Mouse (Mus musculus) gastrocnemius, postnatal 25 days (tissue): ENCODE data around the gene Gfra1. TPM values are rescaled to one million over a fixed set of nuclear protein-coding genes. Genes with fewer than 3 reads are reported as not detected.

Source experiments
- DNase-seq: peaks from one replicate; pipeline ENCODE4 v3.0.0; 2022
- long read RNA-seq, 2 experiments: library from polyadenylated mRNA; stranded (forward); transcript quantifications; one replicate each; pipeline ENCODE4 v2.0.0; 2021
- total RNA-seq, 2 experiments: library from RNA; stranded (reverse); gene quantifications; 1 replicate in 1 of 2; 2 replicates in 1 of 2; pipeline ENCODE4 v1.2.3; 2021

Gfra1 gene
- total RNA-seq: 1 to 10 TPM; 2.1 to 3.2 TPM
- long read RNA-seq, experiment 1: 0 reads
- long read RNA-seq, experiment 2, partial matches to known transcripts: 0 of 1 reads
- long read RNA-seq, experiment 2, other reads (novel, unspliced or antisense): 1 of 1 reads

DNA sequence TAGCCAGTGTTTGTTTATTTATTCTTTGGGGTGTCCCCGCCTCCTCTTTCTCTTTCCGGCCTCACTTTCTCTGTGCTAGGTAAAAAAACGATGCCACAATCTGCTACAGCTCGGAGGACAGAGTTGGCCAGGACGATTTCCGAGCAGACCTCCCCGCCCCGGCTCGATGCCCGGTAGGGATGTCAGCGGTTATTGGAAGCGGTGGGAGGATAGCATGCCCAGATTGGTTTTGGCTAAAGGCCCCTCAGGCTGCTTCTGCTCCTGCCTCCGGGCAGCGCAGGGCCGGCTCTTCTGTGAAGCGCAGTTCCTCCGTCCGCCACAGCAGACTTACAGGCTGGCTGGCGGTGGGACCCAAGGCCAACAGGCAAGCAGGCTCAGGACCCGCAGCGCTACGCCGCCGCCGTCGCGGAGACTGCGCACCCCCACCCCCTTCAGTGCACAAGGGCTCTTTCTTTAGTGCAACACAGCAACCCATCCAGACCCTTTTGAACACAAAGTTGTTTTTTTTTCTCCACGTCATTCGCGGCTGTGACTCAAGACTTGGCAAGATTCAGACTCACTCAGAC is at the start of gene Gfra1:
Gfra1 (minus strand) TSS at position 414 of the 566 bp plus-strand sequence.
- DNase-seq: peak; percentile 38

DNA sequence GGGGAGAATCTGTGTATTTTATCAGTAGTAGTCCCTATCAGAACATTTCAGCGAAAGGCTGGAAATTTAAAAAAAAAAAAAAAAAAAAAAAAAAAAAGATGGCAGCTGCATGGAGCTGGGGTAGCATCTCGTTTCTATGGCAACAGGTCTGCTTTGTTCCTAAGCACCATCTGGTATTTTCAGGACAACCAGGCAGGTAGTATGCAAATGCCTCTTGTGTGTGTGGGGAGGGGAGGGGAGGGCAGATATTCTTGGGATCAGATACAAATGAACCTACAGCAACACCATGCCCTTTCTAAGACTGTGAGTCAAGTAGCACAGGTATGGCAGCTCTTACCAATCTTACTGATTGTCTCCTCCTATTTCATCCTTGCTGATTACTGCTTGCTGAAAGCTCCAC is 44.3 kb upstream of the Gfra1 start:
- DNase-seq: no peak

DNA sequence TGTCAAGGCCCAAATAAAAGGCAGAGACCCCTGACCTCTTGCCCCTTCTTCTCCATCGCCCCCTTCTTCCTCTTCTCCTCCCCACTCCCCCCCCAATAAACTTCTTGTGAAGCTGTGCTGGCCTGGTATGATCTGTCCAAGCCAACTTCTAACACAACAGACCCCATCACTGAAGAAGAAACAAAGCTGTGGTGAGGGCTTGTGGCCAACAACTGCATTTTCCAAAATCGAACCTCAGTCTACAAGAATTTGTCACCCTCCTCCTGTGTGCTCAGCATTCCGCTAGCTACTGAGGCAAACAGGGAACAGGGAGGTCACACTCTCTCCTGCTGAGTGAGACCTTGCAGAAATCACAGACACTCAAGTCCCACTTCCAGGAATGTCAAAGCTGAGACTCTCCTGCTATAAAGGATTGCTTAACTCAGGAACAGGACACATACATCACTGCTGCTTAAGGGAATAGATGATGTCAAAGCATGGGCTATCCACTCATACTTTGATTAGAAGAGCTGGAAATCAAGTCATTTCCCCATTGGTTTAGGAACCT is 43.8 kb upstream of the Gfra1 start:
- no peak for DNase-seq

DNA sequence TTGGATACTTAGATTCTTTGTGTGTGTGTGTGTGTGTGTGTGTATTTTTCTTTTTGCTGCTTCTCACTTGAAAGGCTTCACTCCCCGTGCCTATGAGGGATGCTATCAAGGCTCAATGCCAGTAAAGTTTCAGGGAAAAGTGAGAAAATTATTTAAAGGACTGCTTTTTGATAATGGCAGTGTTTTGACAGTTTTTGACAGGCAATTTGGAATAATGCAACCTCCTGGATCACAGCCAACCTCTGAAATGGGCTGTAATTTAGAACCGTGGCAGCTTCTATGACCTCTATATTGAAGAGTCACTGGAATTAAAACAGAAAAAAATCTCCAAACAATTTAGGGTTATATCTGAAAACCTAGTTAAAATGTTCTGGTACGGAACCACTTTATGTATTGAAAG is 41.4 kb upstream of the Gfra1 start:
- no peak for DNase-seq

DNA sequence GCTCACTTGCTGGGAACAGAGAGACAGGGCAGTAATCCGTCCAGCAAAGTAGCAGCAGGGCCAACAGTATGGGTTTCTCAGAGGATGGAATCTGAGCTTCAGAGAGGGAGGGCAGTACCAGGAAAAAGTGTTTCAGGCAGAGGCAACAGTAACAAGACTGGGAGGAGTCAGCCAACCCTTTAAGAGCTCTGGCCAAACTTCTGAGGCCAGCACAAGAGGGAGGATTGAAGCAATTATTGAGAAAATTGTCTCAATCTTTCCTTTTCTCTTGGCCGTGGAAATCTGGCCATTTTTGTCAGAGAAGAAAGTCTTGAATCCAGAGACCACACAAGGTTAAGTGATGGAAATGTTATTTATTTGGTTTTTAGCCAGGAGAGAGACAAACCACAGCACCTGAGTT is 31.0 kb upstream of the Gfra1 start:
- DNase-seq: no peak

DNA sequence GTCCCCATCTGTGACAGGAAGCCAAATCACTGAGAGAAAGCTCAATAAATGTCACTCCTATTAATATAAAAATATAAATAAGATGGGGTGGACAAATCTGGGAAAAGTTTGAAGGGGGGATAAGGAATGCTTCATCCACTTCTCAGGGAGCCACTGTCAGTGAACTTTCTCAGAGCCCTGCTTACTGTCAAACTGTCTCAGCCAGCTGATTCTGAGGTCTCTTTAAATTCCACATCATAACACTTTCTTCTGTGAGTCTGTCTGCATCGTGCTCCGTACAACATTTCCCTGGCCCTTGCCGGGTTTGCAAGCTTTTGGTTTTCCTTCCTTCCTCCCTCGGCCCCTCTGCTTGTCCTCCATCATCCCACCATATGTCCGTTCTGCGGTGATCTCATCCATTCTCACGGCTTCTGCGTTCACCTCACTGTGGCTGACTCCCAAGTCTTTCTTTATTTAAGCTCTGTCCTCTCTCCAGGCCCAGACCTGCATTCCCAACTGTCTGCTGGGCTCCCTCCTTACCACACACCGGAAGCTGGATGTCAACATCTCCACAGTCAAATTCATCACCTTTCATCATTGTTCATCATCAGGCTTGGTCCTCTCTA is 26.8 kb upstream of the Gfra1 start:
- DNase-seq: no peak

DNA sequence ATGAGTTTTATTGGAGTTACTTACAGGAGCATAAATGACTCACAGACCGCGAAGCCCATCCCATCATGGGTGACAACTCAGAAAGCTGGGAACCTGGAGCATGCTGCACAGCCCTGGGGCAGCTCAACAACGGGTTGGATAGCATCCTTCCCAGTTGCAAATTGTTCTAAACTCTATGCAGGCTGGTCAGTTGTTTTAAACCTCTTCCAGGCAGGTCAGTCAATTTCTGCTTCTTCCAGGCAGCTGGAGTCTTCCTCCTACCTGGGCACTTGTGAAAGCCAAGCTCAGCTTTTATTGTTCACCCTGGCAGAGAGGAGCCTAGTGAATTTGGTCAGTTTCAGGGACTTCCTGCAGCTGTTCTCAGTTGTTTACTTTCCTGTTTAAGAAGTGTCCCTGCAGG is 18.5 kb upstream of the Gfra1 start:
- DNase-seq: no peak

DNA sequence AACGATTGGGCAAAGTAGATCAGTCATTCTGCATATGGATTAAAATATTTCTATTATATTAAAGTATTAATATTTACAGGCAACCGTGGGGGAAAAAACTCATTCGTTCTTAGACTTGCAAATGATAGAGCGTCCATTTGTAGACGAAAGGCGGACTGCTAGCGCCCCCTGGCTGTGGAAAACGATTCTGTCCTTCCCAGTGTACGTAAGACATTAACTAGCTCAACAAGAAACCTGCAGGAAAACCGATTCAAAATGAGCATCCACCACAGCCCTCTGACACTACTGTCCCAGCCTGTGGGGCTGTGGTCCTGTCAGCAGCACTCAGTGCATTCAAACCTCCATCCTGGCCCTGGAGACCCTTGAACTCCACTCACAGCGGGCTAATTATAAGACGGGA is 13.7 kb upstream of the Gfra1 start:
- DNase-seq: peak; percentile 55

DNA sequence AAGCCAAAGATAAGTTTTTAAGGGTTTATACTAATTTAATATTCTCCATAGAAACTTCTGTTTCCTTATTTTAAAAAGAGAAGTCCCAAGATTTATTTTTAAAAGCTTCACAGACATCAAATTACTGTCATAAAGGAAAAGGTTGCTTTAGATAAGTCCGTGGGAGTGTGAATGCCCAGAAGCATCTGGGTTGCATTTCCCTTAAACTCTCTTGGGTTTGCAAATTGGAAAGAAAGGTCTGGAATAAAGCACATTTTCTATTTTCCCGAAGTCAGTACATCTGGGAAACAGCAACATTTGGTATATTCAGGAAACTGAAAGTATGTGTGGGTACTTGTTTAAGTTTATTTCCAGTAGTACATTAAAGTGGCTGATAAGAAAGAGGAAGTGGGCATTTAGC is 12.6 kb upstream of the Gfra1 start:
- DNase-seq: no peak

DNA sequence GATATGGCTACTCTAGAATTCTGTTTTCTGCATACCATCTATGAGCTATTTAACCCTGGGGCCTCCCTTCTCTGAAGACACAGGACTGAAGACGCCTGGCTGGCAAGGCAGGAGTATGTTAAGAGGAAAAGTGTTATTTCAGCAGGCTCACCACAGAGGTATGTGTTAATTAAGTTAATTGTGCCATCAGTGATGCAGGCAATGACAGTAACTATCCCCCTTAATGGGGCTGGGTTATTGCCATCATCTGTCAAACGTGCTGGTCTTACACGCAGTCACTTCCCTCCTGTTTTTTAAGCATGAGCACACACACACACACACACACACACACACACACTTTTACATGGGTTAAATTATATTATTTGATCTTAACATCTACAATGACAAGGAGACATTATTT is 8.0 kb upstream of the Gfra1 start:
- no peak for DNase-seq

DNA sequence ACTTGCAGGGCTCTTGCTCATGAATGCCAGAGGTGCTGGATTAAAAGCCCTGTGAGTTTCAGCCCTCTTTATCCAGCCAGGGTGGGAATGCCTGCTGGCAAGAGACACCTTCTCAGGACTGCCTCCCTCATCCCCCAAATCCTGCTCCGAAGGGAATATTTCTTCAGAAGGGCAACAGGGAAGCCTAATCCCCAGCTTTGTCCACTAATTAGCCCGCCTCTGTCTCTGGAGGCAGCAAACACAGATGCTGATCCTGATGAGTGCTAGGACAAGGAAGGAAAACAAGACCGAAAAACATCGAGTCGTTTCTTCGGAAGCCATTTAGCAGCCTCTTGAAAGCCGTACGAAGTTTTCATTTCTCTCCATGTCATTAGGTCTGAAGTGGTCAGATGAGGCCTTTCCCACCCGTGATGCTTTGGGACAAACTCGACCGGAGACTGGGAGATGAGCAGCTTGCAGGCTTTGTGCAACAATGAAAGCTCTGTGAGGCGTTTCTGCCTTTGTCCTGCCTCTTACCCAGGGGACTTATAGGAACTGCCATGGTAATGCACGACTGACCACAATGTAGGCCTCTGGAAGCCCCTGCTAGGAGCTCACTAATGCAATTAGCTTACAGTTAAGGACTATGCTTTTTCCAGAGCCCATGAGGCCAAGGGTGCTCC is 4.8 kb upstream of the Gfra1 start:
- no peak for DNase-seq

DNA sequence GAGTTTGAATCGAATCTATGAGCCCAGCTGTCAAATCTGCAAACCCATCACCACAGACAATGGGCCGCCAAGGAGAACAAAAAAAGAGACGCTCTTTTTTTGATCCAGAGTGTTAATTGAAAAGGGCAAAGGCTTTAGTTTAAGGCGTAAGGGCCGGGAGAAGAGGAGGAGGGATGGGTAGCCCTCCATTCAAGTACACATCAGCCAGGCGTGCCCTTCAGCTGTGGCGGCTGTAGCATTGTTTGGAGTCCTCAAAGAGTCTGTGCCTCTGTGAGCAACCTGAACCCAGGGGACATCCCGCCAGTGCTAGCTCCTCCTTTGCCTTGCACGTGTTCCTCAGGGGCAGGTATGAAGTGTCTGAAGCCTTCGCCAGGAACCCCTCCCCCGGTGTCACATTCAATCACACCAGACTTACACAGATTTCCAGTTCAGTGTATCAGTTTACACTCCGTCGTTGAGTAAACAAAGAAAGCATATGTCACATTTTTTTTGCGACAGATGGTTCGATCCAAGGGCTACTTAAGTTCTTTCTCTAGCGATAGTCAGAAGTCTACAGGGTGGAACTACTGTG is 867 bp upstream of the Gfra1 start:
- no peak for DNase-seq

DNA sequence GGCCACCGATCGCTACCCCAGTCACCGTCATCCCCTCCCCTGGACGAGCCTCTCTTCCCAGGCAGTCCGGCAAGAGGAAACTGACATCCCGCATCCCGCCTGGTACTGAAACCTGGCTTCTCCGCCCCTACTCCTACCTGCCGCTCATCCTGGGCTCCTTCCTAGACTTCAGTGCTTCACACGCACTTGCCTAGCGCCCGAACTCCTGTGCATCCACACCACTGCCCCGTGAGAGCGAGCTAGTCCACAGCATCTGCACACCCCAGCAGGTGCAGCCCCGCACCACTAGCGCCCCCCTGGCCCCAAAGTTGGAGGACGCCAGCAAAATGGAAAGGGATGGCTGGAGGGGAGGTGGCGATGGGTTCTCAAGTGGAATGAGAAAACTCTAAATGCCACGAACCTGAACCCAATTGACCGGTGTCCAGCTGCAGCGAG is 631 bp downstream of the Gfra1 start:
- DNase-seq: peak; percentile 16

DNA sequence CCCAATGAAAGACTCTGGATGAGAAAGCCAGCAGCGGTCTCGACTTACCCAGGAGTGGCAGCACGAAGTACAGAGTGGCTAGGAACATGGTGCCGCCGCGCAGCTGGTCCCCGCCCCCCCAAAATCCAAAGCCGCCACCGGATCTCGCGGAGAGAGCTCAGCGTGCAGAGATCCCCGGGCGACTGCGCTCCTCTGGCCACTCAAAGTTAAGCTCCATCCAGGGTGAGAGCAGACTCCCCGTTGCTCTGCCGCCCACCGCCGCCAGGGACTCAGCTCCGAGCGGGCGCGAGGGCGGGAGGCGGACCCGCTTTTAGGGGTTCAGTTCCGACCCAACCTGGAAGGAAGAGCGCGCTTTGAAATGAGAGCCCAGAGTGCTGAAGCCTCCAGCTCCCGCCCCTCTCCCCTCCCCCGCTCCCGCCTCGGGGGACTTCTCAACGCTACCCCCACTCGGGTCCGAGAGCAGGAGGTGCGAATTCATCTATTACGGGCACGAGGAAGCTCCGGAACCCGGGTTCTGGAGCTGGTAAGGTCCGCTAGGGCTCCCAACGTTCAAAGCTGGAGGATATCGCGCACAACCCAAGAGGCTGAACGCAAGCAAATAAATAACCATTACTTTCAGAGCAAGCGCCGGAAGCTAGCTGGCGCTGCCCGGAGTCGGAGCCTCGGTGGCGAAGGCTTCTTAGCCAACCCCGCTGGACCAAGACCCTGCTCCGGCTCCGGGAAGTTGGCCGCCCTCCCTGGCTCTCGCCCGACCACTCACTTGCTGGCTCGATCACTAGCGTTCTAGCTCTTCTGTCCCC is 1.2 kb downstream of the Gfra1 start:
- DNase-seq: peak; percentile 28

DNA sequence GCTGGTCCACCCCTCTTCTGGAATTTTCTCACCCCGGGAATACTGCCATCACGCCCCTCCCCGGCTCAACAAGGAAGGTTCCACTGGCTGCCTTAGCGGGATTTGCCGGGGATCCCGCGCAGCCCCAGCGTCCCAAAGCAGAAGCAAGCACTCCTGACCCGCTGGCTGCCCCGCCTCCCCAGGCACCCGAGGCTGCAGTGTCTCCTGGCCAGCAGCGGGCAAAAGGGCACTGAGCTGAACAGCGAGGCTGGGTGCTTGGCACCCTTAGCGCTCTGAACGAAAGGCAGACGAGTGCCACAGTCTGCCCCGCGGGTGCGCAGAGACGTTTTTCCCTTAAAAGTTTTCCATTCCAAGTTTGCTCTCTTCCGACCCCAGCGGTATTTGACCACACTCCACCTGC is 2.1 kb downstream of the Gfra1 start:
- peak; percentile 24 for DNase-seq

DNA sequence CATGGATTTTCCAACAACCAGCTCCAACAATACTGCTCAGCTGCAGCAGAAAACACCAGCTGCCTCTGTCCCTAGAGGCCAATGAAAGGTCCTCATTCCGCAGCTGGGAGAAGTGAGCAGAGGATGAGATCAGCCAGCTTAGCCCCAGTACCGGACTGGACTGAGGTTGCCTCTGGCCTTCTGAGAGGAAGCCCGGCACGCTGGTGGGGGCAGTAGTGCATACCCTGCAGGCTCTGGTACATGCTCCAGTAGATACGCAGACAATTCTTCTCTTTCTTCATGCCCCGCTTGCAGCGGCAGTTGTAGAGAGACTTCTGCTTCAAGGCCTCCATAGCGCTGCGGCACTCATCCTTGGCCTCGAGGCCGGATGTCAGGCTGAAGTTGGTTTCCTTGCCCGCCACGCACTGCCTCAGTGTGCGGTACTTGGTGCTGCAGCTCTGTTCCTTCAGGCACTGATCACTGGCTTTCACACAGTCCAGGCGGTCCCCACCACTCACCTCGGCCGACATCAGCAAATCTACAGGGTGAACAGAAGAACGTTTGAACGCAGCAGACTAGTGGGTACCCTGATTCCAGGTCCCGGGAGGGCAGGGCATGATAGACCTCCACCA is 2.7 kb downstream of the Gfra1 start:
- peak; percentile 38 for DNase-seq

DNA sequence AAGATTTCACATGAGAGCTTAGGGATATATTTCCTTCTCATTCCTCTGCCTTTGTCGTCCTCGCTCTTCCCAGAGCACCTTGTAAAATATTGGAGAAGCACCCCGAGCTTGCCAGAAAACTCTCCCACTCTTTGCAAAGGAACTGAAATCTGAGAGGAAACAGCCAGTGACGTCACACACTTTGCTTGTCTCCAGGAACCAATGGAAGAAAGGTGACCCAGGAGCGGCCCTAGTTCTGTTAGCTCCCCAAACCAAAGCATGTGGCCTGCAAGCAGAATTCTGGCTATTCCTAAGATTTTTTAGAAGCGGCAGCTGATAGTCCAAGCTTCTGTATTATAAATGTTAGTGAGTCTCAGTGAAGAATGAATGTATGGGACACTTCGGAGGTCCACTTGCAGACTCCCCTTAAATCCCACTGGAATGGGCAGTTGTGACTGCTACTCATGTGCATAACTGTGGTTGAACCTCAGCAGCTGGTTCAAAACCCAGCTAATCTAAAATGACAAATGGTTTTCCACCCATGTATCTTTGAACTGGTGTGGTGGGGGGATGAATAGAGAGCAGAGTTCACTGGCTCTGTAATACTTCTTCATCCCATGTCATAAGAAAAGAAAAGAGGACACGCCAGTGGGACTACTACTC is 3.4 kb downstream of the Gfra1 start:
- DNase-seq: no peak

DNA sequence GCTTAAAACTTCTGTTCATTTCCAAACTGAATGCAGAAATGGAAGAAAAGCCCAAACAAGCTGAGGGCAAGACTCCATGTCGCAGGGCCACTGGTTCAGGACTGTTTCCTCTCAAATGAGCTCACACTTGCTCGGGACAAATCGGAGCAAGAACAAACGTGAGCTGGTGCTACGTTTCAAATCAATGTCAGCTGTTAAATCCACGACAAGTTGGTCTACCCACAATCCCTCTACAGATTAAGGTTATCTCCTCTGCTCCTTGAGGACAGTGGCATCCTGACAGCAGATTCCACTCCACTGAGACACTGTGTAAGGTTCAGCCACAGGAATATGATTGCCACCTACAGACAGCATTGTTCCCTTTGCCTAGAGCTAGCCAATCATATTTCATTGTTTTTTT is 4.4 kb downstream of the Gfra1 start:
- no peak for DNase-seq

DNA sequence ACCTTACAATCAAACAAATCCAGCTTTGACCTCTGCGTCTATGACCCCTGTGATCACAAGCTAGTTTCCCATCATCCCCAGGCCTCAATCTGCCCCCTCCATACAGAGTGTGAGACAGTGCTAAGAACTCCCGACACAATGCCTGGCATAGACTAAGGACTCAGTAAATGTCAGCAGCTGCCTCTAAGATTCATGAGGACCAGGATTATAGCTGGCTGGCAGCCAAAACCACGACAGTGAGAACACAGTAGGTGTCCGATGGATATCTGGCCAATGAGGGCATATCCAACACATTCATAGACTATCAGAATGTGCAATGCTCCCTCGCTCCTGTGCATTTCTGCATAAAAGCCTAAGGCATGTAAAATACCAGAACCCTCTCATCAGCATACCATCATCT is 5.0 kb downstream of the Gfra1 start:
- no peak for DNase-seq

DNA sequence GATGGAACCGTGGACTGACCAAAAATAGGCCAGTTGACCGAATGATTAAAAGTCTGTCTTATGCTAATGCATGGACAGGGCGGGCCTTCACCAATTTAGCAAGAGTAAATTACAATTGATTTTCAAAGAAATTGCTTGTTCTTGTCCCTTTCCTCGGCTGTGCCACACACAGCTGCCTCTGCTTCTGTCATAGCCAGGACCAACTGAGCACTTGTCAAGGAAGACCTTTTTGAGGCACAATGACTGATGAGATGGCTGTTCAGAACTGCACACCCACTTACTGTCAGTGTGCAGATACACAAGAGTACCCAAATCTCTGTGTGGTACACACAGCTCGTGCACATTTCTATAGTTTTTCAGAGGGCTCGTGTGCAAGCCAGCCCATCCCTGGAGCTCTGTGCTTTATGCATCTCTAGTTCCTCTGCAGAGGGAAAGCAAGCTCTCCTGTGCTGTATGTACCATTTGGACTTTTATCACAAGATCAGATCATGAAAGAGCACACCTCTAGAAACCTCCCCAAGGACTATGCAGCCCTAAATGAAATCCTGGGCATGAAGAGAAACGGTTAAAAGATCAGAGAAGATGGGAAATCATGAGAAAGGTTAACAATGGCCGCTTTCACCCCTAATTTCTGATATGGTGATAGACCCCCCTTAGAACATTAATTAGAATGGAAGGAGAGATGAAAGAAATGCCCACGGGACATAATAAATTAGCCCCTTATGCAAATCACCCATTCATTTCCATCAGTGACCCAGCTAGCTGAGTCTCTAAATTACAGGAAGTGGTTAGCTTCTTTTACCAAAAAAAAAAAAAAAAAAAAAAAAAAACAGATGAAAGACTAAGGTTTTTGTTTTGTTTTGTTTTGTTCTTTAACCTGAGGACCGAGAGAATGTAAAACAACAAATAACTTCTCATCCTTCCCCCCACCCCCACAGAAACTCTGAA is 12.7 kb downstream of the Gfra1 start:
- DNase-seq: no peak
